Mouse (Mus musculus): ENCODE measurements around the gene Kmt5c. TPM values are rescaled to one million over a fixed set of nuclear protein-coding genes. Genes with fewer than 3 reads are reported as not detected.

Gene Kmt5c
- polyA plus RNA-seq, 1 experiment from 2014 or later = 102 TPM

Other genes with a start within 250 kb of the Kmt5c start
- gene Ppp1r12c, start 238.4 kb upstream of the Kmt5c start, polyA plus RNA-seq (2016; fragmentation: Nextera tagmentation; extraction: Ambion mirVana) = 35.5 and 40.5 TPM in 2 replicates
- 8.3 and 10.4 TPM in 2 replicates for gene Tnnt1, start 223.7 kb upstream of the Kmt5c start, polyA plus RNA-seq (2016; fragmentation: Nextera tagmentation; extraction: Ambion mirVana)
- gene Tnni3, start 215.9 kb upstream of the Kmt5c start, polyA plus RNA-seq (2016; fragmentation: Nextera tagmentation; extraction: Ambion mirVana) = 2.7 and 3.6 TPM in 2 replicates
- 1.9 and 3.0 TPM in 2 replicates for gene Dnaaf3, start 207.7 kb upstream of the Kmt5c start, polyA plus RNA-seq (2016; fragmentation: Nextera tagmentation; extraction: Ambion mirVana)
- 4.3 and 5.6 TPM in 2 replicates for gene Syt5, start 192.6 kb upstream of the Kmt5c start, polyA plus RNA-seq (2016; fragmentation: Nextera tagmentation; extraction: Ambion mirVana)
- not detected in 2 replicates for gene Ptprh, start 136.1 kb upstream of the Kmt5c start, polyA plus RNA-seq (2016; fragmentation: Nextera tagmentation; extraction: Ambion mirVana)
- 1.9 and 2.1 TPM in 2 replicates for gene Tmem86b, start 108.7 kb upstream of the Kmt5c start, polyA plus RNA-seq (2016; fragmentation: Nextera tagmentation; extraction: Ambion mirVana)
- gene Ppp6r1, start 81.1 kb upstream of the Kmt5c start, polyA plus RNA-seq (2016; fragmentation: Nextera tagmentation; extraction: Ambion mirVana) = 9.3 and 11.0 TPM in 2 replicates
- gene Hspbp1, start 55.0 kb upstream of the Kmt5c start, polyA plus RNA-seq (2016; fragmentation: Nextera tagmentation; extraction: Ambion mirVana) = 131 and 136 TPM in 2 replicates
- gene Brsk1, start 49.5 kb upstream of the Kmt5c start, polyA plus RNA-seq (2016; fragmentation: Nextera tagmentation; extraction: Ambion mirVana) = 2.0 and 2.2 TPM in 2 replicates
- gene Tmem150b, start 14.9 kb upstream of the Kmt5c start, polyA plus RNA-seq (2016; fragmentation: Nextera tagmentation; extraction: Ambion mirVana) = 0.14 and 0.20 TPM in 2 replicates
- 42.5 and 46.0 TPM in 2 replicates for gene Cox6b2, start 13.0 kb downstream of the Kmt5c start, polyA plus RNA-seq (2016; fragmentation: Nextera tagmentation; extraction: Ambion mirVana)
- not detected in 2 replicates for gene Fam71e2, start 31.2 kb downstream of the Kmt5c start, polyA plus RNA-seq (2016; fragmentation: Nextera tagmentation; extraction: Ambion mirVana)
- gene Il11, start 42.7 kb downstream of the Kmt5c start, polyA plus RNA-seq (2016; fragmentation: Nextera tagmentation; extraction: Ambion mirVana) = 0.15 and 0.19 TPM in 2 replicates
- not detected in 2 replicates for gene Tmem190, start 42.8 kb downstream of the Kmt5c start, polyA plus RNA-seq (2016; fragmentation: Nextera tagmentation; extraction: Ambion mirVana)
- gene Tmem238, start 49.5 kb downstream of the Kmt5c start, polyA plus RNA-seq (2016; fragmentation: Nextera tagmentation; extraction: Ambion mirVana) = 4.1 and 4.2 TPM in 2 replicates
- 386 and 403 TPM in 2 replicates for gene Rpl28, start 52.8 kb downstream of the Kmt5c start, polyA plus RNA-seq (2016; fragmentation: Nextera tagmentation; extraction: Ambion mirVana)
- 422 and 438 TPM in 2 replicates for gene Ube2s, start 72.5 kb downstream of the Kmt5c start, polyA plus RNA-seq (2016; fragmentation: Nextera tagmentation; extraction: Ambion mirVana)
- gene Shisa7, start 104.6 kb downstream of the Kmt5c start, polyA plus RNA-seq (2016; fragmentation: Nextera tagmentation; extraction: Ambion mirVana) = 0.23 and 0.35 TPM in 2 replicates
- 2.6 and 4.1 TPM in 2 replicates for gene Isoc2b, start 130.1 kb downstream of the Kmt5c start, polyA plus RNA-seq (2016; fragmentation: Nextera tagmentation; extraction: Ambion mirVana)
- 0.68 and 0.86 TPM in 2 replicates for gene Isoc2a, start 137.0 kb downstream of the Kmt5c start, polyA plus RNA-seq (2016; fragmentation: Nextera tagmentation; extraction: Ambion mirVana)
- gene Gm36210, start 166.4 kb downstream of the Kmt5c start, polyA plus RNA-seq (2016; fragmentation: Nextera tagmentation; extraction: Ambion mirVana) = 0.22 TPM in 1 of 2 replicates, not detected in the other
- 4.5 and 4.6 TPM in 2 replicates for gene Zfp628, start 175.1 kb downstream of the Kmt5c start, polyA plus RNA-seq (2016; fragmentation: Nextera tagmentation; extraction: Ambion mirVana)
- 4.9 and 5.3 TPM in 2 replicates for gene Nat14, start 181.9 kb downstream of the Kmt5c start, polyA plus RNA-seq (2016; fragmentation: Nextera tagmentation; extraction: Ambion mirVana)
- 1.4 and 1.7 TPM in 2 replicates for gene Ssc5d, start 185.7 kb downstream of the Kmt5c start, polyA plus RNA-seq (2016; fragmentation: Nextera tagmentation; extraction: Ambion mirVana)
- 0.09 TPM in 1 of 2 replicates, not detected in the other for gene Sbk2, start 224.3 kb downstream of the Kmt5c start, polyA plus RNA-seq (2016; fragmentation: Nextera tagmentation; extraction: Ambion mirVana)
- 0.05 TPM in 1 of 2 replicates, not detected in the other for gene Sbk3, start 231.1 kb downstream of the Kmt5c start, polyA plus RNA-seq (2016; fragmentation: Nextera tagmentation; extraction: Ambion mirVana)